Mouse (Mus musculus) liver, embryonic 14.5 days (tissue): ENCODE data around the gene Erlin1. TPM values are rescaled to one million over a fixed set of nuclear protein-coding genes. Genes with fewer than 3 reads are reported as not detected.

Experiments used
- ATAC-seq: fragments of 200-750 bp; cut with Nextera tagmentation; 2 replicates; pipeline ENCODE4 v1.8.0; 2017; ENCODE audit warnings: moderate number of reproducible peaks, mild to moderate bottlenecking, moderate library complexity; ENCODE audit not compliant: insufficient read depth
- DNase-seq, 3 experiments: peaks; one replicate each; pipeline ENCODE4 v3.0.0-alpha.2; 2012 to 2013; ENCODE audit warnings: low read depth in 3 of 3, low spot score in 3 of 3
- H3K27ac ChIP-seq: fragments of 300-500 bp; sonication (generic); 2 replicates; pipeline ENCODE4 v1.5.1; 2014; ENCODE audit warnings: moderate library complexity, mild to moderate bottlenecking, control low read depth, inconsistent platforms
- H3K27me3 ChIP-seq: fragments of 300-500 bp; sonication (generic); 2 replicates; pipeline ENCODE4 v1.6.1; 2014; ENCODE audit warnings: mild to moderate bottlenecking, low read length, moderate library complexity; ENCODE audit not compliant: control insufficient read depth, insufficient read depth
- H3K36me3 ChIP-seq: fragments of 300-500 bp; sonication (generic); replicated peaks from 2 replicates; pipeline ENCODE4 v1.6.1; 2014; ENCODE audit warnings: low read depth; ENCODE audit not compliant: control insufficient read depth, insufficient read depth
- H3K4me1 ChIP-seq, 2 experiments: fragments of 200-500 bp in 1 of 2; fragments of 300-500 bp in 1 of 2; sonication (generic) in 1 of 2; replicated peaks; 2 replicates each; pipeline ENCODE4 v1.6.1; 2012 to 2014; ENCODE audit warnings: antibody characterized with exemption in 1 of 2, inconsistent platforms in 1 of 2, low read length in 1 of 2; ENCODE audit not compliant: control insufficient read depth in 2 of 2, insufficient read depth in 2 of 2
- H3K4me2 ChIP-seq: fragments of 300-500 bp; sonication (generic); 2 replicates; pipeline ENCODE4 v1.6.1; 2014; ENCODE audit warnings: low read depth, mild to moderate bottlenecking, control low read depth, moderate library complexity
- H3K4me3 ChIP-seq, 2 experiments: fragments of 200-500 bp in 1 of 2; fragments of 300-500 bp in 1 of 2; sonication (generic) in 1 of 2; 2 replicates each; pipeline ENCODE4 v1.5.1; 2012 to 2014; ENCODE audit warnings: low read depth in 2 of 2, low read length in 2 of 2, mild to moderate bottlenecking in 2 of 2, control low read depth in 1 of 2, inconsistent platforms in 1 of 2, moderate library complexity in 1 of 2; ENCODE audit not compliant: insufficient read depth in 1 of 2
- H3K9ac ChIP-seq: fragments of 300-500 bp; sonication (generic); replicated peaks from 2 replicates; pipeline ENCODE4 v1.6.1; 2014; ENCODE audit warnings: mild to moderate bottlenecking, control low read depth, moderate library complexity
- H3K9me3 ChIP-seq: fragments of 300-500 bp; sonication (generic); 2 replicates; pipeline ENCODE4 v1.6.1; 2016; ENCODE audit warnings: low read length, mixed read lengths; ENCODE audit not compliant: control insufficient read depth
- CTCF ChIP-seq: IDR thresholded peaks from 2 replicates; pipeline ENCODE4 v1.5.1; 2016; ENCODE audit warnings: antibody characterized with exemption, low read depth, control low read depth
- EP300 ChIP-seq: IDR thresholded peaks from 2 replicates; pipeline ENCODE4 v1.6.1; 2016; ENCODE audit warnings: antibody characterized with exemption, low read depth
- WGBS: fragments of 180-500 bp; shearing (Covaris S2); extraction: QIAGEN DNeasy Blood & Tissue Kit; methylation state at CpG from one replicate; pipeline ENCODE4 v1.1.7; 2014; ENCODE audit not compliant: insufficient replicate concordance; 5-methylcytosine and 5-hydroxymethylcytosine counted together
- polyA plus RNA-seq, 2 experiments: library from polyadenylated mRNA; depleted of rRNA in 1 of 2; stranded (reverse) in 1 of 2; unstranded in 1 of 2; fragments of >200 nt; fragmentation: Nextera tagmentation in 1 of 2; extraction: Ambion mirVana in 1 of 2; gene quantifications; 2 replicates each; pipeline versions ENCODE4 v1.2.1 to v1.2.3; 2012 to 2014

Erlin1 gene
- polyA plus RNA-seq, 2 experiments, result 11.4 to 13.0 TPM

DNA sequence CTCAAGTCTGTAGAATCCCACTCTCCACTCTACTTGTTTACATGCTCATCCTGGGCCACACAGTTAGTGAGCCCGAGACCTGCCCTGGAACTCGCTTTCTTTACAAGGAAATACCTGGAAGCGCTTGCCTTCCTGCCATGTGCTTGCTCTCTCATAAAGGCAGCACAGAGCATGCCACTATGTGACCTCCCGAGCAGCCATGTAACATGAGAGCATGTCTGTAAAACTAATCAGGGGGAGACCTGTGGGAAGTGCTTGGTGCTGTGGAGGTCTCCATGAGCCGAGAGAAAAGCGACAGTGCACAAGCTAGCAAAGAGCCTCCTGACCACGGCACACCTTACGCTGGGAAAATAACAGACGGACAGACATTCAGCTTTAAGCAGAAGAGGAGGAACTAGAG, 6.9 kb upstream of the Erlin1 start:
- Histone ChIP-seq H3K9me3 (no peaks in the 10 kb centered on the region), H3K27ac (no peak overlapping the region), H3K9ac (no peak overlapping the region), H3K4me1 (no peaks in the 10 kb centered on the region), H3K4me3 (no peak overlapping the region), H3K4me2 (no peak overlapping the region), H3K27me3 (no peaks in the 10 kb centered on the region), H3K36me3 (peaks cover 6% of the 10 kb centered on the region)
- ATAC-seq (no peak), DNase-seq (no peak)
- 89% methylated on average over 9 of the region's 9 CpGs for WGBS
- TF ChIP-seq CTCF (no peak), EP300 (no peak)

DNA sequence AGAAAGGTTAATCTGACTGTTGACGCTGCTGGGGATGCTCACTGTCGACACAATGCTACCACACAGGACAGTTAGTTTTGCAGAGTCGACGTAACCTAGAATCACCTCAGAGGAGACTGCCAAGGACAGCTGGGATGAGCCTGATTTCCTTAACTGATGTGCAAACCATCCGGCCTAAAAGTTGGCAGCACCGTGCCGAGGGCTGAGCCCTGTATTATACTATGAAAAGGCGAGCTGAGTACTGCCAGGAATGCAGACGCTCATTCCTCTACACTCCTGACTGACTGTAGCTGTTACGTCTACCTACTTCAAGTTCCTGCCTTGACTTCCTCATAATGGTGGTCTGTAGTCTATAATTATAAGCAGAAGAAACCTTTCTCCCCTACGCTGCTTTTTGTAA, 5.4 kb upstream of the Erlin1 start:
- peaks cover 0 to 1% of the 10 kb centered on the region in 2 experiments; a peak in 1 of 4 replicates for H3K4me1 ChIP-seq
- TF ChIP-seq EP300, result no peak
- TF ChIP-seq CTCF, result no peak
- no peaks in the 10 kb centered on the region for H3K9me3 ChIP-seq
- H3K4me3 ChIP-seq, result no peak overlapping the region
- ATAC-seq (no peak), DNase-seq (no peak)
- WGBS, result 74% methylated on average over 11 of the region's 11 CpGs
- H3K36me3 ChIP-seq, result peaks cover 3% of the 10 kb centered on the region
- no peak overlapping the region for H3K9ac ChIP-seq
- no peak overlapping the region for H3K4me2 ChIP-seq
- no peaks in the 10 kb centered on the region for H3K27me3 ChIP-seq
- H3K27ac ChIP-seq, result no peak overlapping the region

DNA sequence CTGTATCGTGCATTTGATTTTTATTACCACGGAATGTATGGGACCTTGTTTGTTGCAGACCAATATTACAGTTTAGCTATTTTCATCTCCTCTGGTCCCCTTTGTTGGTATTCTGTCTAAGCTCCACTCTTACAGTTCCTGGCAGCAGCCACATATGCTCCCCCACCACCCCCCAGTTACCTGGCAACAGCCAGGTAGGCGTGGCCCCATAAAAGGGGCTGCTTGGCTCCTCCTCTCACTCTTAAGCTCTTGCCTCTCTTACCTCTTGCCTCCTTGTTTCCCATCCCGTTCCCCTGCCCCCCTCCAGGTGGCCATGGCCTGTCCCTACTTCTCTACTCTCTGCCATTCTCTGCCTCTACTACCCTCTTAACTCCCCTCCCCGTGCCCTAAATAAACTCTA, 1.6 kb upstream of the Erlin1 start:
- Histone ChIP-seq H3K27me3 (no peaks in the 10 kb centered on the region), H3K9me3 (no peaks in the 10 kb centered on the region), H3K36me3 (no peaks in the 10 kb centered on the region; the same call in 1 of the 2 replicates), H3K9ac (no peak overlapping the region), H3K4me2 (no peak overlapping the region), H3K27ac (no peak overlapping the region), H3K4me1 (peaks cover 0 to 14% of the 10 kb centered on the region in 2 experiments; a peak in 3 of 4 replicates), H3K4me3 (no peak overlapping the region)
- ATAC-seq (no peak), DNase-seq (no peak)
- TF ChIP-seq EP300, result no peak
- TF ChIP-seq CTCF, result no peak
- 77% methylated on average over 5 of the region's 5 CpGs for WGBS

DNA sequence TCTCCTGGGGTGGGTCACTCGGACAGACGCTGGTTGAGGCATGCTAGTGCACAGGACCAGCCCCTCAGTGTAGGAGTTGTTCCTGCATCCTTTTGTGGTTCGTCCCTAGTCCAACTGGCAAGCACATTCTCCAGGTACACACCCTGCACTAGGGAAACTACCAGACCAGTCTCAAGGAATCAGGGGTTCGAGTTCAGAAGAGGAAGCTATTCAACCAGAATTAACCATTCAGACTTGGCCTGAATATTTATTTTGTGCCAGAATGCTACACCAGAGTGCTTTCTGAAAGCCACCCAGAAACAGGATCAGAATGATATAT, 288 bp upstream of the Erlin1 start:
- H3K4me3 ChIP-seq, result peak overlapping the region; percentile 58 to 66
- no peaks in the 10 kb centered on the region for H3K9me3 ChIP-seq
- peak overlapping the region; percentile 78 for H3K4me2 ChIP-seq
- H3K27me3 ChIP-seq, result no peaks in the 10 kb centered on the region
- TF ChIP-seq EP300, result no peak
- no peak for TF ChIP-seq CTCF
- peak overlapping the region; percentile 35 for H3K9ac ChIP-seq
- H3K27ac ChIP-seq, result no peak overlapping the region
- DNase-seq (no peak), ATAC-seq (peak; percentile 54)
- H3K36me3 ChIP-seq, result no peaks in the 10 kb centered on the region; the same call in 1 of the 2 replicates
- H3K4me1 ChIP-seq, result peaks cover 0 to 14% of the 10 kb centered on the region in 2 experiments; a peak in 3 of 4 replicates
- WGBS, result 10% methylated on average over 4 of the region's 4 CpGs

DNA sequence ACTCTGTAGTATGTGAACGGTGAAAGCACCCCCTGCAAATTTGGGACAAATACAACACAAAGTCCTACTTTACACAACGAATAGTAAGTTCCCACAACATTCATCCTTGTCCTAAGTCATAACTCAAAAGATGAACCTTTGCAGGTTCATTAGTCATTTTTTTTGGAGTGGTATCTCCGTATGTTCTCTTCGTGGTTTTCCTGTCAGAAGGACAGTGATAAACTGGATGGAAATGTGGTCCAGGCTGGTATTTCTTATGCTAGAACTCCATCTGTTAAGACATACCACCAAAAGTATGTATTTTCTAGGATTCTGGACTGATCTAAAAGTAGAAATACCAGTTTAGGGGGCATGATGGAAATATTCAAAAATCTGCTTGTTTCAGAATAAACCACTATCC, 1.4 kb downstream of the Erlin1 start:
- Histone ChIP-seq H3K27me3 (no peaks in the 10 kb centered on the region), H3K4me2 (peak overlapping the region; percentile 78), H3K9me3 (no peaks in the 10 kb centered on the region), H3K4me3 (peak overlapping the region; percentile 10 to 58; a peak in 3 of 4 replicates), H3K36me3 (no peaks in the 10 kb centered on the region; the same call in 1 of the 2 replicates), H3K9ac (no peak overlapping the region), H3K4me1 (peaks cover 0 to 14% of the 10 kb centered on the region in 2 experiments; a peak in 3 of 4 replicates), H3K27ac (no peak overlapping the region)
- DNase-seq (no peak), ATAC-seq (no peak)
- TF ChIP-seq EP300, result no peak
- no peak for TF ChIP-seq CTCF
- WGBS, result 28% methylated on average over 4 of the region's 4 CpGs
